Mouse (Mus musculus) CH12.LX (cell line): ENCODE measurements around the gene Drp2. TPM values are rescaled to one million over a fixed set of nuclear protein-coding genes. Genes with fewer than 3 reads are reported as not detected.

Experiments used
- DNase-seq: peaks from one replicate; pipeline ENCODE4 v3.0.0-alpha.2; 2013; ENCODE audit errors: extremely low read depth
- H3K27ac ChIP-seq: 2 replicates; pipeline ENCODE4 v1.5.1; 2012; ENCODE audit warnings: low read depth, mild to moderate bottlenecking, control low read depth, moderate library complexity; ENCODE audit not compliant: insufficient read depth
- H3K27me3 ChIP-seq: replicated peaks from 2 replicates; pipeline ENCODE3; 2012; ENCODE audit warnings: inconsistent platforms
- H3K36me3 ChIP-seq, 2 experiments: replicated peaks in 1 of 2; 2 replicates each; pipeline versions ENCODE3 to v1.6.1; 2012; ENCODE audit warnings: inconsistent platforms in 1 of 2, low read length in 1 of 2, mild to moderate bottlenecking in 1 of 2, mixed read lengths in 1 of 2, moderate library complexity in 1 of 2; ENCODE audit not compliant: control insufficient read depth in 1 of 2, insufficient read depth in 1 of 2
- H3K4me1 ChIP-seq, 2 experiments: 2 replicates each; pipeline ENCODE4 v1.6.1; 2012; ENCODE audit warnings: inconsistent platforms in 1 of 2, moderate library complexity in 1 of 2; ENCODE audit not compliant: insufficient read depth in 2 of 2, control insufficient read depth in 1 of 2
- H3K4me2 ChIP-seq: 2 replicates; pipeline ENCODE4 v1.6.1; 2012; ENCODE audit warnings: low read depth, mild to moderate bottlenecking, control low read depth; ENCODE audit not compliant: poor library complexity, insufficient read depth, severe bottlenecking
- H3K4me3 ChIP-seq, 3 experiments: fragments of 150-350 bp in 1 of 3; sonication (generic) in 1 of 3; replicated peaks in 1 of 3; 2 replicates each; pipeline versions ENCODE3 to v1.5.1; 2011 to 2012; ENCODE audit warnings: low read depth in 2 of 3, low read length in 2 of 3, mild to moderate bottlenecking in 2 of 3, moderate library complexity in 2 of 3, control low read depth in 1 of 3, improper control_type of control experiment in 1 of 3, inconsistent platforms in 1 of 3, mixed read lengths in 1 of 3; ENCODE audit not compliant: poor library complexity in 1 of 3
- H3K79me2 ChIP-seq: replicated peaks from 2 replicates; pipeline ENCODE4 v1.6.1; 2012; ENCODE audit warnings: mild to moderate bottlenecking, moderate library complexity; ENCODE audit not compliant: control insufficient read depth, poor library complexity, insufficient read depth, severe bottlenecking; ENCODE audit errors: extremely low read depth
- H3K9ac ChIP-seq: 2 replicates; pipeline ENCODE4 v1.6.1; 2012; ENCODE audit warnings: low read depth, mild to moderate bottlenecking, control low read depth, moderate library complexity; ENCODE audit not compliant: insufficient read depth
- H3K9me3 ChIP-seq: replicated peaks from 2 replicates; pipeline ENCODE3; 2012; ENCODE audit warnings: low read length, inconsistent platforms, mixed read lengths
- CHD2 ChIP-seq: IDR thresholded peaks from 2 replicates; pipeline ENCODE4 v1.6.1; 2011; ENCODE audit warnings: low read length, improper control_type of control experiment
- CTCF ChIP-seq, 2 experiments: IDR thresholded peaks in 1 of 2; conservative IDR thresholded peaks in 1 of 2; 2 replicates each; pipeline ENCODE4 v1.5.1; 2011 to 2012; ENCODE audit warnings: low read depth in 2 of 2, low read length in 2 of 2, improper control_type of control experiment in 1 of 2, inconsistent platforms in 1 of 2, mild to moderate bottlenecking in 1 of 2, moderate library complexity in 1 of 2
- E2F4 ChIP-seq: IDR thresholded peaks from 2 replicates; pipeline ENCODE4 v1.6.1; 2011; ENCODE audit warnings: low read depth, low read length, improper control_type of control experiment; ENCODE audit not compliant: insufficient replicate concordance
- ELF1 ChIP-seq: IDR thresholded peaks from 2 replicates; pipeline ENCODE4 v1.6.1; 2014; ENCODE audit warnings: low read depth, mild to moderate bottlenecking, inconsistent platforms, low read length, improper control_type of control experiment
- GABPA ChIP-seq: IDR thresholded peaks from 2 replicates; pipeline ENCODE4 v1.6.1; 2012; ENCODE audit warnings: low read depth, low read length, improper control_type of control experiment, inconsistent platforms; ENCODE audit not compliant: insufficient replicate concordance
- JUN ChIP-seq: IDR thresholded peaks from 2 replicates; pipeline ENCODE4 v1.6.1; 2011; ENCODE audit warnings: low read depth, mild to moderate bottlenecking, low read length, improper control_type of control experiment, moderate library complexity; ENCODE audit not compliant: insufficient read depth
- JUND ChIP-seq: conservative IDR thresholded peaks from 2 replicates; pipeline ENCODE4 v1.6.1; 2011; ENCODE audit warnings: low read depth, low read length, improper control_type of control experiment
- KAT2A ChIP-seq: IDR thresholded peaks from 2 replicates; pipeline ENCODE4 v1.6.1; 2012; ENCODE audit warnings: low read length, improper control_type of control experiment, inconsistent platforms; ENCODE audit not compliant: insufficient replicate concordance
- MAFK ChIP-seq: IDR thresholded peaks from 2 replicates; pipeline ENCODE4 v1.6.1; 2011; ENCODE audit warnings: low read length, improper control_type of control experiment; ENCODE audit not compliant: insufficient replicate concordance
- MAZ ChIP-seq: IDR thresholded peaks from 2 replicates; pipeline ENCODE4 v1.6.1; 2012; ENCODE audit warnings: low read depth, mild to moderate bottlenecking, inconsistent platforms, low read length, improper control_type of control experiment, moderate library complexity
- MXI1 ChIP-seq: IDR thresholded peaks from 2 replicates; pipeline ENCODE4 v1.6.1; 2011; ENCODE audit warnings: mild to moderate bottlenecking, low read depth, low read length, improper control_type of control experiment
- MYC ChIP-seq: IDR thresholded peaks from 2 replicates; pipeline ENCODE4 v1.6.1; 2011; ENCODE audit warnings: low read depth, mild to moderate bottlenecking, improper control_type of control experiment, low read length
- PAX5 ChIP-seq: IDR thresholded peaks from 2 replicates; pipeline ENCODE4 v1.6.1; 2012; ENCODE audit warnings: low read length, inconsistent platforms, mixed read lengths
- RAD21 ChIP-seq: IDR thresholded peaks from 2 replicates; pipeline ENCODE4 v1.6.1; 2011; ENCODE audit warnings: low read depth, mild to moderate bottlenecking, low read length, improper control_type of control experiment, moderate library complexity
- SIN3A ChIP-seq: IDR thresholded peaks from 2 replicates; pipeline ENCODE4 v1.6.1; 2012; ENCODE audit warnings: low read length, improper control_type of control experiment, inconsistent platforms
- SMC3 ChIP-seq: IDR thresholded peaks from 2 replicates; pipeline ENCODE4 v1.6.1; 2011; ENCODE audit warnings: low read depth, low read length, improper control_type of control experiment
- TBP ChIP-seq: conservative IDR thresholded peaks from 2 replicates; pipeline ENCODE4 v1.6.1; 2011; ENCODE audit warnings: low read depth, low read length, improper control_type of control experiment
- USF1 ChIP-seq: IDR thresholded peaks from 2 replicates; pipeline ENCODE4 v1.6.1; 2014; ENCODE audit warnings: low read depth, mild to moderate bottlenecking, inconsistent platforms, low read length, improper control_type of control experiment
- ZC3H11A ChIP-seq: IDR thresholded peaks from 2 replicates; pipeline ENCODE4 v1.6.1; 2012; ENCODE audit warnings: low read depth, mild to moderate bottlenecking, inconsistent platforms, low read length, improper control_type of control experiment
- ZMIZ1 ChIP-seq: IDR thresholded peaks from 2 replicates; pipeline ENCODE4 v1.6.1; 2012; ENCODE audit warnings: low read depth, mild to moderate bottlenecking, inconsistent platforms, low read length, improper control_type of control experiment
- ZNF384 ChIP-seq: IDR thresholded peaks from 2 replicates; pipeline ENCODE4 v1.6.1; 2012; ENCODE audit warnings: low read depth, low read length, improper control_type of control experiment, inconsistent platforms
- dilution Hi-C: fragments of 300-500 bp; cut with MboI; formaldehyde crosslinking; loops from 2 replicates; pipeline ENCODE4 v1.14.3; 2020; ENCODE audit warnings: low sequenced_read_pairs; ENCODE audit not compliant: extremely low pct_unique_long_range_greater_than_20kb, extremely low pct_ligation_motif_present
- in situ Hi-C: fragments of 300-500 bp; cut with MboI; formaldehyde crosslinking; loops from 3 replicates; pipeline ENCODE4 v1.14.3; 2019; ENCODE audit warnings: low sequenced_read_pairs, low pct_ligation_motif_present, low pct_unique_long_range_greater_than_20kb, mixed read lengths
- polyA plus RNA-seq: library from polyadenylated mRNA; unstranded; fragments of >175 nt; gene quantifications from 2 replicates; pipeline ENCODE4 v1.2.1, GENCODE M21; 2012; ENCODE audit warnings: low read depth; ENCODE audit not compliant: insufficient read length
- total RNA-seq, 2 experiments: library from RNA; depleted of rRNA; stranded (reverse); fragments of 300-350 nt in 1 of 2; fragments of >200 nt in 1 of 2; gene quantifications; 2 replicates each; pipeline ENCODE4 v1.2.3; 2012 to 2014

The Drp2 gene
- total and polyA plus RNA-seq, 3 experiments = 0.13 to 0.59 (median 0.19) TPM

DNA sequence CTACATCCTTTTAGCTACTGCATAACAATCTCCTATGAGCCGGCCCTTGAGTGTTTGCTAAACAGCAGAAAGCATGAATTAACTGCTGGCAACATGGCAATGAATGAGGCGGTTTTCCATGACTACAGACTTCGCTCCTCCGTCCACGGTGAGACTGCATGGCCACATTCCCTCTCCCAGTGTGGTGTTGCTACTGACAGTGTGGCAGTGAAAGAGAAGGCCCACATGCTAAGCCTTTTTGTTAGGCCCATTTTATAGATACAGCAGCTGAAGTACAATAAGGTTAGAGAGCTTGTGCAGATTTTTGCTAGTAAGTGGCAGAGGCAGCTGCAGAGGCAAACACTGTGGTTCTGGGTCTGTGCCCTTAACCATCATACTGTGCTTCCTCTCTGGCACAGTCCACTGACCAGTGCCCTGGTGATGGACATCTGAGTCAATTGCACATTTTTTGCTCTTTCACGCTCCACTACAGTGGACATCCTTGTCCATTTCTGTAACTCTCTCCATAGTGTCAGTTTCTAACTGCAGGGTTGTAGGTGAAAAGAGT, 5.1 kb downstream of the Drp2 start:
- no peak overlapping the region for H3K4me2 ChIP-seq
- dilution Hi-C loops = no loop called here
- no peaks in the 10 kb centered on the region for H3K9me3 ChIP-seq
- no peak for DNase-seq
- H3K27me3 ChIP-seq = no peaks in the 10 kb centered on the region
- no peaks in the 10 kb centered on the region for H3K79me2 ChIP-seq
- in situ Hi-C loops = no loop called here
- H3K9ac ChIP-seq = no peak overlapping the region
- no peaks in the 10 kb centered on the region for H3K36me3 ChIP-seq
- no peak for TF ChIP-seq CTCF (conservative IDR thresholded peaks at IDR 0.05 in 1 of 2, IDR thresholded peaks at IDR 0.05 in 1 of 2; ENCODE audit: low read depth in 2 of 2, low read length in 2 of 2)
- TF ChIP-seq ZMIZ1 = no peak
- TF ChIP-seq ZC3H11A = no peak
- TF ChIP-seq ELF1 = no peak
- no peak for TF ChIP-seq MAFK
- TF ChIP-seq MYC = no peak
- TF ChIP-seq TBP = no peak
- no peak for TF ChIP-seq GABPA
- TF ChIP-seq KAT2A = no peak
- TF ChIP-seq, all 38 proteins: peak for 0
- no peak overlapping the region for H3K4me3 ChIP-seq
- no peaks in the 10 kb centered on the region for H3K4me1 ChIP-seq
- no peak overlapping the region for H3K27ac ChIP-seq

DNA sequence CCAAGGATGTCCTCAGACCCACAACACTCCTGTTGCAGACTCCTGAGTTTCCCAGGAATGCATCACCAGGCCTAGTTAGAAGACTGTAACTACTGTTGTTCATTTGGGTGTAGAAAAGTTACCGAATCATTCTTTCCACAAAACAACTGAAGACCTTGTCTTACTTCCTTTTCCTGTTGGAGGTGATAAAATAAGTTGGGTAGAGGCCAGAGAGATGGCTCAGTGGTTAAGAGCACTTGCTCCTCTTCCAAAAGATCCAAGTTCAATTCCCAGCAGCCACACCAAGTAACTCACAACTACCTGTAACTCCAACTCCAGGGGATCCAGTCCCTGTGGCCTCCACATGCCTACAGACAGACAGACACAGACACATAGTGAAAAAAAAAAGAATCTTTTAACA, 7.7 kb downstream of the Drp2 start:
- dilution Hi-C loops = no loop called here
- Histone ChIP-seq H3K27me3 (no peaks in the 10 kb centered on the region), H3K27ac (no peak overlapping the region), H3K4me3 (no peak overlapping the region), H3K79me2 (no peaks in the 10 kb centered on the region), H3K9me3 (no peaks in the 10 kb centered on the region), H3K36me3 (no peaks in the 10 kb centered on the region), H3K4me2 (no peak overlapping the region), H3K4me1 (no peaks in the 10 kb centered on the region), H3K9ac (no peak overlapping the region)
- no peak for DNase-seq
- TF ChIP-seq ZMIZ1 = no peak
- no peak for TF ChIP-seq MXI1
- no peak for TF ChIP-seq GABPA
- TF ChIP-seq PAX5 = no peak
- TF ChIP-seq E2F4 = no peak
- TF ChIP-seq KAT2A = no peak
- no peak for TF ChIP-seq CHD2
- TF ChIP-seq JUND = no peak
- TF ChIP-seq CTCF (conservative IDR thresholded peaks at IDR 0.05 in 1 of 2, IDR thresholded peaks at IDR 0.05 in 1 of 2; ENCODE audit: low read depth in 2 of 2, low read length in 2 of 2) = no peak
- no peak for TF ChIP-seq RAD21
- no peak for TF ChIP-seq SMC3
- no peak for TF ChIP-seq MAZ
- no peak for TF ChIP-seq ZNF384
- TF ChIP-seq JUN = no peak
- no peak for TF ChIP-seq USF1
- no peak for TF ChIP-seq SIN3A
- in situ Hi-C loops = no loop called here
